12 mouse cellular contexts compared by ENCODE assay signal in genomic region chr17:13572204-13572833, GRCm38 (mm10).
DNase-seq lines count a peak whose midpoint lies in the region; ATAC-seq and TF ChIP-seq lines count a peak whose summit lies in the region.
"Had no signal": no experiment of that assay in that cellular context is flagged by ENCODE, and none has a peak within 500 bp of the region (broad histone marks: within the 10 kb centered on the region; RNA-seq: fewer than 3 reads in every experiment).

No protein-coding gene starts in this region.

- H3K79me2 ChIP-seq in heart, adult 2 months (replicated peaks; ENCODE audit: control insufficient read depth, insufficient read depth, low read length) = no peaks in the 10 kb centered on the region

- no peak overlapping the region for H3K4me3 ChIP-seq in heart, embryonic 12.5 days
- H3K4me3 ChIP-seq in heart, adult 2 months = no peak overlapping the region
- H3K4me3 ChIP-seq in forebrain, embryonic 10.5 days = no peak overlapping the region
- no peak overlapping the region for H3K4me3 ChIP-seq in liver, embryonic 12.5 days
- no peak overlapping the region for H3K4me3 ChIP-seq in midbrain, embryonic 16.5 days (ENCODE audit: low read depth, low read length)
- H3K4me3 ChIP-seq: erythroblast, embryonic 14.5 days had no signal

- intact Hi-C loops in heart, adult 2 months (cut with DNase I) = no loop called here
- intact Hi-C loops in gastrocnemius, postnatal 14 days (cut with DNase I; ENCODE audit: low total_unique reads) = no loop called here

- no peak overlapping the region for H3K9ac ChIP-seq in heart, embryonic 12.5 days
- H3K9ac ChIP-seq in heart, adult 2 months (ENCODE audit: low read depth, low read length) = no peak overlapping the region
- no peak overlapping the region for H3K9ac ChIP-seq in liver, embryonic 12.5 days
- no peak overlapping the region for H3K9ac ChIP-seq in midbrain, embryonic 16.5 days (ENCODE audit: low read depth, low read length)
- H3K9ac ChIP-seq: lung, embryonic 14.5 days had no signal

- TF ChIP-seq CTCF in heart, adult 2 months (IDR thresholded peaks at IDR 0.05) = no peak

- no peak for TF ChIP-seq POLR2A in heart, adult 2 months (IDR thresholded peaks at IDR 0.05; ENCODE audit: insufficient read depth, low read depth, low read length)

- no peaks in the 10 kb centered on the region for H3K27me3 ChIP-seq in heart, embryonic 12.5 days (replicated peaks)
- H3K27me3 ChIP-seq in heart, adult 2 months (ENCODE audit: control insufficient read depth, insufficient read depth, low read length) = no peaks in the 10 kb centered on the region
- H3K27me3 ChIP-seq in forebrain, embryonic 10.5 days (ENCODE audit: poor library complexity, severe bottlenecking) = no peaks in the 10 kb centered on the region
- H3K27me3 ChIP-seq in liver, embryonic 12.5 days (replicated peaks) = no peaks in the 10 kb centered on the region
- H3K27me3 ChIP-seq in midbrain, embryonic 16.5 days (ENCODE audit: control insufficient read depth, insufficient read depth, low read depth, low read length) = no peaks in the 10 kb centered on the region

- no peak overlapping the region for H3K4me2 ChIP-seq in heart, embryonic 12.5 days
- no peak overlapping the region for H3K4me2 ChIP-seq in liver, embryonic 12.5 days
- H3K4me2 ChIP-seq in midbrain, embryonic 16.5 days (ENCODE audit: low read length) = no peak overlapping the region
- H3K4me2 ChIP-seq: lung, embryonic 14.5 days had no signal

- H3K36me3 ChIP-seq in heart, embryonic 12.5 days = no peaks in the 10 kb centered on the region
- no peaks in the 10 kb centered on the region for H3K36me3 ChIP-seq in heart, adult 2 months (ENCODE audit: control insufficient read depth, insufficient read depth, low read length)
- H3K36me3 ChIP-seq in forebrain, embryonic 10.5 days (replicated peaks) = no peaks in the 10 kb centered on the region
- H3K36me3 ChIP-seq in liver, embryonic 12.5 days = no peaks in the 10 kb centered on the region
- H3K36me3 ChIP-seq in midbrain, embryonic 16.5 days (ENCODE audit: control insufficient read depth, insufficient read depth, low read length) = no peaks in the 10 kb centered on the region

- WGBS in heart, embryonic 12.5 days = 28% methylated on average over 8 of the region's 8 CpGs
- WGBS in heart, adult 2 months = 45% methylated on average over 8 of the region's 8 CpGs
- WGBS in forebrain, embryonic 10.5 days = 75% methylated on average over 8 of the region's 8 CpGs
- WGBS in liver, embryonic 12.5 days (ENCODE audit: insufficient replicate concordance) = 32% methylated on average over 8 of the region's 8 CpGs
- 32% methylated on average over 8 of the region's 8 CpGs for WGBS in midbrain, embryonic 16.5 days

- H3K4me1 ChIP-seq in heart, embryonic 12.5 days (replicated peaks) = peaks cover 14% of the 10 kb centered on the region
- H3K4me1 ChIP-seq in heart, adult 2 months (ENCODE audit: control insufficient read depth, insufficient read depth, low read length) = peaks cover 2% of the 10 kb centered on the region
- peaks cover 29% of the 10 kb centered on the region for H3K4me1 ChIP-seq in forebrain, embryonic 10.5 days
- H3K4me1 ChIP-seq in liver, embryonic 12.5 days = peaks cover 8% of the 10 kb centered on the region; the same call in 1 of the 2 replicates
- H3K4me1 ChIP-seq in midbrain, embryonic 16.5 days (ENCODE audit: control insufficient read depth, insufficient read depth, low read length) = peaks cover 29% of the 10 kb centered on the region

- no peak for TF ChIP-seq EP300 in heart, adult 2 months (IDR thresholded peaks at IDR 0.05; ENCODE audit: insufficient read depth, low read depth, low read length)

- H3K27ac ChIP-seq in heart, embryonic 12.5 days (ENCODE audit: poor library complexity, severe bottlenecking) = 0 out of 2 replicates have a peak overlapping the region, but pooled peaks have one; percentile 21
- H3K27ac ChIP-seq in heart, adult 2 months = no peak overlapping the region
- H3K27ac ChIP-seq in forebrain, embryonic 10.5 days = peak overlapping the region; percentile 53; the same call in 1 of the 2 replicates
- H3K27ac ChIP-seq in liver, embryonic 12.5 days = 0 out of 2 replicates have a peak overlapping the region, but pooled peaks have one; percentile 3
- H3K27ac ChIP-seq in midbrain, embryonic 16.5 days (ENCODE audit: low read length) = peak overlapping the region; percentile 72

- DNase-seq in heart, adult 2 months = no peak
- no peak for DNase-seq in forebrain, embryonic 10.5 days (ENCODE audit: extremely low spot score, low spot score)
- DNase-seq in gastrocnemius, postnatal 14 days = no peak
- no peak for DNase-seq in kidney, postnatal 25 days
- DNase-seq in adrenal gland, adult 18-20 months (ENCODE audit: low spot score in 2 of 2) = no peak
- DNase-seq: heart, postnatal 4 days; kidney, postnatal 10 days; lung, embryonic 14.5 days had no signal

- H3K9me3 ChIP-seq in heart, embryonic 12.5 days (replicated peaks) = no peaks in the 10 kb centered on the region
- no peaks in the 10 kb centered on the region for H3K9me3 ChIP-seq in forebrain, embryonic 10.5 days
- no peaks in the 10 kb centered on the region for H3K9me3 ChIP-seq in liver, embryonic 12.5 days (replicated peaks)
- no peaks in the 10 kb centered on the region for H3K9me3 ChIP-seq in midbrain, embryonic 16.5 days (replicated peaks; ENCODE audit: control insufficient read depth, low read length, poor library complexity, severe bottlenecking)

- no peak for ATAC-seq in heart, embryonic 12.5 days (ENCODE audit: insufficient number of reproducible peaks, low FRiP score)
- ATAC-seq in liver, embryonic 12.5 days = peak; percentile 85
- ATAC-seq in midbrain, embryonic 16.5 days = no peak
